Comparison of ENCODE assay signal across 8 mouse cellular contexts in the genomic region with DNA sequence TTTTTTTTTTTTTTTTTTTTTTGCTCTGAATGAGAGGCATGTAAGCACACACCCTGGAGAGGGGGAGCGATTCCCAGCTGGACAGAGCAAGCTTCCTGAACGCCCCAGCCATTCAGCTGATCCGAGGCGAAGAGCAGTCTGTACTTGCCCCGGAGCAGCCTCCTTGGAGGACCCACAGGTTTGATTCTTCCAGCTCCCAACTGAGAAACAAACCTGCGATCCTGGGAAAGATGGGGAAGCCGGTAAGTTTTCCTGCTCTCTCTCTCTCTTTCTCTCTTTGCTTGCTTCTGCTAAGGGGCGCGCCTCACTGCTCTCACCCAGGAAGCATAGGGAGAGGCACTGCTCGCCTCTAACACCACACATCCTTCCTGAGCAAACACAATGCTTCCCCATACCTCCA. TPM values are rescaled to one million over a fixed set of nuclear protein-coding genes. Genes with fewer than 3 reads are reported as not detected.
DNase-seq lines count a peak whose midpoint lies in the region; ATAC-seq and TF ChIP-seq lines count a peak whose summit lies in the region.

A gene (plus strand): TSS at position 69 of the 400 bp plus-strand sequence.

- peak within 1 kb of the TSS; percentile 35 for H3K4me3 ChIP-seq in layer of hippocampus, adult 2 months
- peak within 1 kb of the TSS; percentile 53 for H3K4me3 ChIP-seq in heart, embryonic 13.5 days
- no peak within 1 kb of the TSS for H3K4me3 ChIP-seq in megakaryocyte, embryonic 14.5 days (replicated peaks)

- no peak for ATAC-seq in heart, embryonic 13.5 days (ENCODE audit: extremely low read depth, insufficient number of reproducible peaks, low FRiP score, low TSS enrichment)

- no peak within 1 kb of the TSS for H3K27ac ChIP-seq in layer of hippocampus, adult 2 months
- peak within 1 kb of the TSS; percentile 45 for H3K27ac ChIP-seq in heart, embryonic 13.5 days (replicated peaks)

- H3K4me1 ChIP-seq in heart, embryonic 13.5 days, result 0 out of 2 replicates have a peak, but pooled peaks cover 2% of the 10 kb centered on the region
- H3K4me1 ChIP-seq in megakaryocyte, embryonic 14.5 days, result no peaks in the 10 kb centered on the region

- no peaks in the 10 kb centered on the region for H3K36me3 ChIP-seq in heart, embryonic 13.5 days
- no peaks in the 10 kb centered on the region for H3K36me3 ChIP-seq in megakaryocyte, embryonic 14.5 days (replicated peaks; ENCODE audit: low read length)

- H3K9ac ChIP-seq in heart, embryonic 13.5 days, result peak within 1 kb of the TSS; percentile 78

- H3K27me3 ChIP-seq in heart, embryonic 13.5 days (replicated peaks), result no peaks in the 10 kb centered on the region
- H3K27me3 ChIP-seq in megakaryocyte, embryonic 14.5 days (replicated peaks), result no peaks in the 10 kb centered on the region

- no peak for TF ChIP-seq CTCF in layer of hippocampus, adult 2 months (conservative IDR thresholded peaks at IDR 0.05)

- no peak for DNase-seq in layer of hippocampus, adult 2 months (ENCODE audit: low spot score in 2 of 2)
- no peak for DNase-seq in layer of hippocampus, postnatal 25 days (ENCODE audit: extremely low spot score in 1 of 2, low spot score in 1 of 2)
- DNase-seq in embryo, embryonic 10 days (ENCODE audit: low spot score), result peak; percentile 48
- DNase-seq in kidney, postnatal 36 days, result peak; percentile 2 to 23
- peak; percentile 15 for DNase-seq in testis, postnatal 14 days (ENCODE audit: low spot score)
- no peak for DNase-seq in MN1 (ENCODE audit: low spot score)

- H3K9me3 ChIP-seq in heart, embryonic 13.5 days, result no peaks in the 10 kb centered on the region
- no peaks in the 10 kb centered on the region for H3K9me3 ChIP-seq in megakaryocyte, embryonic 14.5 days

- H3K4me2 ChIP-seq in heart, embryonic 13.5 days, result peak within 1 kb of the TSS; percentile 62

- 4% methylated on average over 10 of the region's 10 CpGs for WGBS in heart, embryonic 13.5 days

RNA-seq across cellular contexts. Expression of the gene that starts here (rescaled TPM):
- total RNA-seq in layer of hippocampus, adult 2 months (2021), result 10 to 100 TPM in 1 of 2 experiments, 1 to 10 TPM in 1; 8.3 to 18.3 TPM
- 10 to 100 TPM in 1 of 2 experiments, 1 to 10 TPM in 1; 7.7 to 28.8 TPM for total RNA-seq in layer of hippocampus, postnatal 25 days (2021)
- polyA plus RNA-seq in heart, embryonic 13.5 days (2015; fragmentation: Nextera tagmentation; extraction: Ambion mirVana), result 6.0 and 7.2 TPM in 2 replicates
- polyA plus RNA-seq in megakaryocyte, embryonic 14.5 days (2012; ENCODE audit: insufficient read depth, low replicate concordance), result 13.8 and 27.0 TPM in 2 replicates

Comparison
In these comparisons a context has a peak if more than half of its experiments do, and no peak if none do; other contexts are left out.
1. DNase-seq: peak in embryo, embryonic 10 days (single experiment), kidney, postnatal 36 days (2 of 2) and testis, postnatal 14 days (single experiment); none in layer of hippocampus, adult 2 months (0 of 2), layer of hippocampus, postnatal 25 days (0 of 2) and MN1 (single experiment).